Mouse (Mus musculus): ENCODE measurements at regions not wholly inside any gene's neighbourhood (a gene's known extent, or its start where the extent isn't known, plus 50 kb on each side); places are given as distances from the start of the nearest gene placed in this dataset.

GRCm38 (mm10) chr14:60439106-60439505, 66.0 kb downstream of the Amer2 start:
- no peak for DNase-seq (ENCODE audit: low spot score)

GRCm38 (mm10) chr14:60443821-60444551, 70.9 kb downstream of the Amer2 start:
- no peak for DNase-seq (ENCODE audit: low spot score)

DNA sequence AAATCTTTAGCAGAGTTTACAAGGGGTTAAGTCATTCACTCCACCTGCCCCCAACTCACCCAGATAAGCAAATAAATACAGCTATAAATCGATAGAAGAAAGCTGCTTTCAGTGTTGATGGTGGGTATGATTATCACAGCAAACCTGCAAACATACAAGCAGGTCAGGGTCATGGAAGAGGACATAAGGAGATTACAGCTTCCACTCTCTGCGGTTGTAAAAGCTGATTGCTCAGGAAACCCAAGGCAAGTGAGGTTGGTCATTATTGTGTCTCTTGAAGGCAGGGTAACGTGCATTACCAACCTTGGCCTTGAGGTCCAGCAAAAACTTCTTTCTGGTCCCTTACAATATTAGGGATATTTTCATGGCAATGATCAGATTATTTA, 71.5 kb downstream of the Amer2 start:
- DNase-seq (ENCODE audit: low spot score): no peak

DNA sequence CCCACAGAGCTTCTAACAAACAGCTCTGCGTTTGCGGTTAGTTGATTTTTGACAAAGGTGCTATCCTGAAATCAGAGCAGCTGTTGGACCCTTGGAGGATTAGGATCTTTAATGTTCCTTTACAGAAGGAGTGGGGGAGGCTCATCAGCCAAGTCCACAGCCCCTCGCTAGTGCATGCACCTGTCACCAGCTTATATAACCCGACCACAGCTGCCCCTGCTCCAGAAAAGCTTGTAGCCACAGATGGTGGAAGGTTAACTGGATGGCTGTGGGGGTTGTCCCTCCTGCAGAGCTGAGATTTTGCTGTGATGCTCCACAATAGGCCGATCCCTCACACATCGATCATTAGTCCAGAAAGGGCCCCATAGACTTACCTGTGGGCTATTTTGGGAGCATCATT, 73.0 kb downstream of the Amer2 start:
- DNase-seq (ENCODE audit: low spot score): no peak

DNA sequence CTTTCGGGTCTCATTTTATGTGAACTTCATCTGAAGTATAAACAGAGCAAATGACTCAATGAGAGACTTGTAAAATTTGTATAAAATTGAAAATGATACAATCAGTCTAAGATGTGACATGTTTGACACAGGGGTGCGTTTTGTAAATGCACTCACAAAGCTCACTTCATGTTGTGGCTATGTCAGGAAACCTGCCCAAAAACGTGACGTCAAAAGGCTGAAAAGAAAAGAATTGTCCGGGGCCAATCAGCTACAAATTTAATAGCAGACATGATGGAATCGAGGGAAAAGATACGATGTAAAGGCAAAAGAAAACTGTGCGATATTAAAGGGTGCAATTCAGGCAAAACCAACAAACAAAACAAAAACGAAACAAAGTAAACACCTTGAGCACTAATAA, 78.2 kb downstream of the Amer2 start:
- no peak for DNase-seq (ENCODE audit: low spot score)

- DNase-seq (ENCODE audit: low spot score): no peak
Observed at GRCm38 (mm10) chr14:60451684-60452083, 78.6 kb downstream of the Amer2 start.

- no peak for DNase-seq (ENCODE audit: low spot score)
Observed at GRCm38 (mm10) chr14:60456767-60457166, 83.7 kb downstream of the Amer2 start.

DNA sequence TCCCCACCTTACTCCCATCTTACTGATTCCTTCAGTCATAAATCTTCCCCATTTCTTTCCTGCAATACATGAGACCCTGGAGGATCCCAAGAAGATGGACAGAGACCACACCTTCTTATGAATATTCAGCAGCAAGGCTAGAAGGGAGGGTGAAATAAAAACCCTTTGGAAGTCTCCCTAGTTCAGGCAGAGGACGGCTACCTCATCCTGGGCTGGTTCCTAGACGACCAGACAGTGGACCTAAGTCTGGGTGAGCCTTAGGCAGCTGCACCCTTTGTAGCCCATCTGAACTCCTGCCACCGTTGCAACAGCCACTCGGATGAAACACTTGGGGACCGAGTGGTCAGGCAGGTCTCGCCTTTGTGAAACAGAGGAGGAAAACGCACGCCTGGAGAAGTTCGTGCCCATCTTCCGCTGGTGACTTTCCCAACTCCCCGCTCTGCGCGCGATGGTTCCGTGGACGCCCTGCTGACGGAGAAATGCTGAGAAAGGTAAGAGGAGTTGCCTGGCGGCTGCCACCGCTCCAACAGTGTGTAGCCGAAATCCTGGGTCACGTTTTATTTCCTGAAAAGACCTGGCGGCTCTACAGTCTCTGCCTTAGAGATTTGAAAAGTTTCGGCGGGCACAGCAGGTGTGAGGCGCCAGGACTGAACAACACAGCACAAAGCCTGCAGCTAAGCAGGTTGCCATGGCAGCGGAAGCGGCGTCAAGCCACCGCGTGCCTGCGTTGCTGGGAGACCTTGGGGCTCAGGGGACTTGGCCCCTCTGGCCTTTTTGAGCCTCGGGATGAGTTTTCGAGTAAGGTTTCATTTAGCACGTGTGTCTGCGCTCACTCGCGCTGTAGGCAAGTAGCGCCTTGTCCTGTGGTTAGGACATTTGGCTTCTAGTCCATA, 112.2 kb downstream of the Amer2 start:
- DNase-seq (ENCODE audit: low spot score): peak; percentile 22

DNA sequence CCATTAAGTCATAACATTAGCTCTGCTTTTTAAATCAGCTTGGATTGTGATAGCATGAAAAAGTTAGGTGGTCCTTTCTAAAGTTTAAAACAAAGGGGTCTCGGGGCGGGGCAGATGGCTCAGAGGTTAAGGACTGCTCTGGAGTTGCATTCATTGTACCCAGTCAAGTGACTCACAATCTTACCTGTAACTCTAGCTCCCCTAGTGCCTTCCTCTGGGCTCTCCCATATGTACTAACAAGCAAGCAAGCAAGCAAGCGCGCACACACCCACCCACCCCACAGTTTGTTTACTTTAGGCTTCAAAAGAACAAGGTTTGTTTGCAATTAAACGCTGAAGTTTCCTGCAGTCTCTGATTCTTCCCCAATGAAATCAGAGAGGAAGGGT, 112.8 kb downstream of the Amer2 start:
- no peak for DNase-seq (ENCODE audit: low spot score)

DNA sequence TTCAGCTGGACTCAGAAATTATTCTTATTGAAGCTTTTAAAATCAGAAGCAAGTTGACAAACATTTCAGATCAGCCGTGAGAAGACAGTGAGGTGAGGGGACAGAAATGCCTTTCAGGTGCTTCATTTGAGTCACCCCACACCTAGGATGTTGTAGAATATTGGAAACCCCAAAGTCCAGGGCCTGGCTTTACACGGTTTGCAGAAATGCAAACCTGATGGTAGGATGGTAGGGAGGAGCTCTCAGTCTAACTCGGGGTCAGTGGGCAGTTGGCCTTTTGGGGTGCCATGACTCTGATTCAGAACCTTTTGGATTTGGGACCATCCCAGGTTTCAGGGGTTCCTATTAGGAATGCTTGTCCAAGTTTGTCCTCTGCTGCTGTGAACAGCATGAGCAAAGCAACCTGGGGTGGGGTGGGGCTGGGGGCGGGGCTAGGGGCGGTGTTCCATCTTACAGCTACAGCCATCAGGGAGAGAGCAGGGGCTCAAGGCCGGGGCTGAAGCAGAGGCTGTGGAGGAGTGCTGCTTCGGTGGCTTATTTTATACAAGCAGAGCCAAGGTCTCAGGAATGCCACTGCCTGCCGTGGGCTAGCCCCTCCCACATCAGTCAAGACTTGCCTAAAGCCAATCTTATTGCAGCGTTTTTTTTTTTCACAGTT, 113.3 kb downstream of the Amer2 start:
- DNase-seq (ENCODE audit: low spot score): no peak

DNA sequence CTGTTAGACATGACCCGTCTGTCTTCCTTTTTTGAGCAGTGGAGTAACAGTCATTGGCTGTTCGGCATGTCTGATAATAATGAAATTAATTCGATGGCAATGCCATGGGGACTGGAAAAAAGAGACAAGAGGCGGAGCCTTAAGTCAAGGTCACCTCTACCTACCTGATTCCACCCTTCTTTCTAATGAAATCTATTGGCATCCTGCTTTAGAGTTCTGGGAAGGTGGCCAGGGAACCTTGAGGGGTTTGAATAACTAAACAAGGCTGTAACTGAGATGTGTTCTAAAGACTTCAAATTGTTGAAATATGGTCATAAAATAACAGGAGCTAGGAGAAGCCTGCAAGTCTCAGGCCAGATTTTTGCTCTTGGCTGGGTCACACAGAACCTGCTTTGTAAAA, 116.1 kb downstream of the Amer2 start:
- DNase-seq (ENCODE audit: low spot score): no peak

DNA sequence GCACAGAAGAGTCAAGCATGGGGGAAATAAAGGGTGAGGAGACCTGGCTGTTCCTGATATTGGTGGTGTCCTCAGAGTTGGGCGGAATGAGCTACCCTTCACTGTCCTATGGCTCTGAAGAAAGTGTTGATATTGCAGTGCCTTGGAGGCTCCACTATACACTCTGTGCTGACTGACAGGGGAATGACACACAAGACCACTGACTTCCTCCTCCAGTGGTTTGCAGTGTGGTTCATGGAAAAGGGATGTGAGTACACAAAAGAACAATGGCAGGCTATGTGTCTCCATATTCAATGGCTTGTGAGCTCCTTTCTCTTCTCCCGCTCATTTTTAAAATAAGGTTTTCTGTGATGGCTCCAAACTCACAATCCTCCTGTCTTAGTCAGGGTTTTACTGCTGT, 117.8 kb downstream of the Amer2 start:
- DNase-seq (ENCODE audit: low spot score): no peak

DNA sequence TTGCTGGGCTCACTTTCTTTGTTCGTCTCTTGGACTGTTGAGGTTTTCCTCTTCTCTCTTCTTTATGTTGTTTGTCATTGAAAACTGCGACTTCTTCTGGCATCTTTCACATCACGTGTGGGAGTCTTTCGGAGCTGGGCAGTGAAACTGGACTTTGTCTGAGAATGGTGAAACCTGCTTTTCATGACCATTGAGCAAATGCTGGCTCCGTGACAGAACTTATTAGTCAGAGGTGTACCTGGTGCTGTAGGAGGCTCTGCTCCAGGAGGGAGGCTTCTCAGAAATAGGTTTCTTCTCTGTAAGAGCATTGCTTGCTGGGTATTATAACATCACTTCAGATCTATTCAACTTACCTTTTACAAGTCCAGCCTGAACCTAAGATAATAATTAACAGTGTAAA, 122.4 kb downstream of the Amer2 start:
- DNase-seq (ENCODE audit: low spot score): no peak

DNA sequence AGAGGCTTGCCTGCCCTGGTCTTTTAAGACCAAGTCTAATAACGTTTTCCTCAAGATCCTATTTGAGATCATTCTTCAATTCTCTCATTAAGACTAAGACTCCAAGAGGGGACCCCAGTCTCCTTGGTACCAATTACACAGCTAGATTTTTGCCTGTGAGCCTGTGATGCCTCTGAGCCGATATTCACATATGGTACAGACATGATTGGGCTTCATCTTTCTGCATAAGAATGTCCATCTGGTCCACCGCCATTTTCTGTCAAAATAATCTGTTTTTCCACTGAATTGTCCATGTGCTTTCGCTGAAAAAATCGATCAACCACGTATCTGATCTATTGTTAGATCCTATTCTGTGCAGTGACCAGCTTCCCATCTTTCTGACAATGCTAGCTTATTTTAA, 129.5 kb downstream of the Amer2 start:
- DNase-seq (ENCODE audit: low spot score): no peak

DNA sequence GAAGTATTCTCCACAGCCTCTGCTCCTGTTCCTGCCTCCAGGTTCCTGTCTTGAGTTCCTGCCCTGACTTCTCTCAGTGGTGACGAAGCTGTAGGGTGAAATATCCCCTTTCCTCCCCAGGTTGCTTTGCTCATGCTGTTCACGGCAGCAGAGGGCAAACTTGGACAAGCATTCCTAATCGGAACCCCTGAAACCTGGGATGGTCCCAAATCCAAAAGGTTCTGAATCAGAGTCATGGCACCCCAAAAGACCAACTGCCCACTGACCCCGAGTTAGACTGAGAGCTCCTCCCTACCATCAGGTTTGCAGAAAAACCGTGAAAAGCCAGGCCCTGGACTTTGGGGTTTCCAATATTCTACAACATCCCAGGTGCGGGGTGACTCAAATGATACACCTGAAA, 128.7 kb upstream of the Spata13 start:
- DNase-seq (ENCODE audit: low spot score): no peak

DNA sequence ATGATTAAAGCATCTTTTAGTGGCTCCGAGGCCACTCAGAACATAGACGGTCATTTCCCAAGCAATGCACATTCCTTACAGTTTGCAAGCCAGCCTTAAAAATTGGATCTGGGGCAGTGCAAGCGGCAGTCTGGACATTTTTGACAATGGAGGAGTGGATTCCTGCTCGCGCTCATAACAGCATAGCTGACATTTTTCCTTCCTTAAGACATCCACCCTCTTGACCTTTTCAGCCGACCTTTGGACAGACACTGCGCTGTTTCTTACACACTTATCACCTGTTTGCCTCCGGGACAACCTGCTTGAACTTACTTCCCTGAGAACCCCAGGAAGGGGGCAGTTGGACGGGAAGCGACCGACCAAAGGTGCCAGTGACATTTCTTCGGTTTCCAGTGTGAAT, 127.5 kb upstream of the Spata13 start:
- DNase-seq (ENCODE audit: low spot score): no peak

- no peak for DNase-seq (ENCODE audit: low spot score)
Observed at GRCm38 (mm10) chr14:60513560-60513959, 120.2 kb upstream of the Spata13 start.

- DNase-seq (ENCODE audit: low spot score): no peak
Observed at GRCm38 (mm10) chr14:60515094-60515786, 118.6 kb upstream of the Spata13 start.

DNA sequence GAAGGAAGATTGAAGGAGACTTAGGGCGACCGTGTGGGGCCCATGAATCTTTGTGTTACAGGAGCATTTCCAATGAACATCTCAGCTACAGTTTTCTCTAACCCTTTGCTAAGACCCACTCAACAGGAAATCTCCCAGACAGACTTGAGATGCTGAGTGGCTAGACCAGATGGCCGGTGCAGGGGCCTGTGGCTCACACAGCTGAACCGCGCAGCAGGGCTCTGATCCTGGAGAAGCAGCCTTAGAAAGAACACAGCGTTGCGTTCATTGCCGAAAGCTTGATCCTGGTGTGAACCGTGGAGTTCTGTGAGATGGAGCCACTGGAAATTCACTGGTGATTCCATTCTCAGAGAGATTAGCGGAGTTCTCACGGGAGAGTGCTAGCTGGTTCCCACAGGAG, 115.9 kb upstream of the Spata13 start:
- DNase-seq (ENCODE audit: low spot score): no peak

DNA sequence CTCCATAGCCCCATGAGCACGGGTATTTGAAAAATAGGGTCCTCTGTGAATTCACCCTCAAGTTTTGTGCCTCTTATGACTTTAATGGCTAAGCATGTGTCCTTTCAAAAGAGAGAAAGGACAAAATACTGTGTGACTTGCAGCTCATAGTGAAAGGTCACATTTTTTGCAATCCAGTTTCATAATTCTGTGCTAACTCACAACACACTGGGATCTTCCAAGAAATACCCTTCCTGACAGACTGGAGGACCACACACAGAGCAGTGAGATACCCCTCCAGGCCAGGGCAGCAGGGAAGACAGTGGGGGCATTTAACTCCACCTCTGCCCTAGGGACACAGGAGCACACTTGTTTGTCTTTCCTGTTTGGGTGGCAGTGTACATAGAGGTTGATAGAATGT, 110.8 kb upstream of the Spata13 start:
- DNase-seq (ENCODE audit: low spot score): no peak

DNA sequence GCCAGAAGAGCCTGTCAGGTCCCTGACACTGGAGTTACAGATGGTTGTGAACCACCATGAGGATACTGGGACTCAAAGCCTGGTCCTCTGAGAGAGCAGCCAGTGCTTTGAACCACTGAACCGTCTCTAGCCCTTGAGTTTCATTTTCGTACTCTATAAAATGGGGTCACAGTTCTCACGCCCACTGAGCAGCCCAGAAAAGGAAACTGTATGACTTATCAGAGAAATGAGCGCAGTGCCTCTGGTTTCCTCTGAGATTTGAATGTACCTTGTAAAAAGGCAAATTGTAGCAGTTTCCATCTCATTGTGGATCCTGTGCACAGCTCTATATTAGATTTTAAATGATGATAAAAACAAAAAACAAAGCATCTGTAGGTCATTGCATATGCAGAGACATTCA, 108.9 kb upstream of the Spata13 start:
- no peak for DNase-seq (ENCODE audit: low spot score)

GRCm38 (mm10) chr14:60525284-60525962, 108.4 kb upstream of the Spata13 start:
- peak; percentile 68 for DNase-seq (ENCODE audit: low spot score)
